Comparison of ENCODE assay signal across 27 mouse cellular contexts in genomic region chr5:38431201-38431600, GRCm38 (mm10).
DNase-seq lines count a peak whose midpoint lies in the region; ATAC-seq and TF ChIP-seq lines count a peak whose summit lies in the region.
"Had no signal": no experiment of that assay in that cellular context is flagged by ENCODE, and none has a peak within 500 bp of the region (broad histone marks: within the 10 kb centered on the region; RNA-seq: fewer than 3 reads in every experiment).

No protein-coding gene starts in this region.

- ATAC-seq in forebrain, postnatal 0 days: no peak
- ATAC-seq: activated CD4-positive, CD25-positive, alpha-beta regulatory T cell, adult 4 months; CD4-positive, CD25-positive, alpha-beta regulatory T cell, adult 4 months; Patski had no signal

- H3K27ac ChIP-seq in forebrain, postnatal 0 days (ENCODE audit: low read depth, low read length): no peak overlapping the region

- TF ChIP-seq CTCF in forebrain, postnatal 0 days (IDR thresholded peaks at IDR 0.05; ENCODE audit: low read depth): no peak

- no peak overlapping the region for H3K4me2 ChIP-seq in forebrain, postnatal 0 days (ENCODE audit: low read depth)

- no peak overlapping the region for H3K4me3 ChIP-seq in forebrain, postnatal 0 days (ENCODE audit: low read depth, low read length)

- H3K9me3 ChIP-seq in forebrain, postnatal 0 days (ENCODE audit: low read length): no peaks in the 10 kb centered on the region
- H3K9me3 ChIP-seq: G1E had no signal

- WGBS in forebrain, postnatal 0 days: 84% methylated on average over 7 of the region's 7 CpGs

- H3K36me3 ChIP-seq in forebrain, postnatal 0 days (ENCODE audit: insufficient read depth): no peaks in the 10 kb centered on the region
- H3K36me3 ChIP-seq: G1E had no signal

- no peaks in the 10 kb centered on the region for H3K27me3 ChIP-seq in forebrain, postnatal 0 days (ENCODE audit: insufficient read depth, low read length)
- H3K27me3 ChIP-seq: CH12.LX, Patski had no signal

- intact Hi-C loops in heart, postnatal 14 days (cut with DNase I): no loop called here

- no peaks in the 10 kb centered on the region for H3K4me1 ChIP-seq in forebrain, postnatal 0 days (ENCODE audit: insufficient read depth)

- DNase-seq in 3134 (ENCODE audit: extremely low read depth, insufficient read length, low spot score) (peak; percentile 30), 3T3-L1 (ENCODE audit: low read depth, low spot score) (peak; percentile 96), NIH3T3 (ENCODE audit: low read depth) (peak; percentile 43)
- peak; percentile 35 for DNase-seq in Muller cell, postnatal 12 days (ENCODE audit: inconsistent ontology term)
- no peak for DNase-seq in forebrain, postnatal 0 days
- no peak for DNase-seq in thymus, postnatal 0 days (ENCODE audit: low spot score)
- DNase-seq in adrenal gland, adult 18-20 months (ENCODE audit: low spot score in 2 of 2): no peak
- DNase-seq in heart, postnatal 14 days: no peak
- DNase-seq: adrenal gland, adult 2 months; adrenal gland, adult 8-10 months; adrenal gland, postnatal 10 days; adrenal gland, postnatal 14 days; adrenal gland, postnatal 25 days; adrenal gland, postnatal 36 days; B cell, adult 2 months; cerebellum, adult 11 months; cerebellum, adult 11-12 months; cerebellum, adult 18-20 months; cerebellum, adult 2 months; cerebellum, adult 8-10 months; cerebellum, adult 9-10 months; cerebellum, adult 9-11 months had no signal

- H3K9ac ChIP-seq in forebrain, postnatal 0 days: no peak overlapping the region

Comparison
In these comparisons a context has a peak if more than half of its experiments do, and no peak if none do; other contexts are left out.
1. DNase-seq: peak in 3134 (single experiment), 3T3-L1 (single experiment), Muller cell, postnatal 12 days (single experiment) and NIH3T3 (single experiment); none in forebrain, postnatal 0 days (single experiment), thymus, postnatal 0 days (single experiment), adrenal gland, adult 18-20 months (0 of 2) and heart, postnatal 14 days (0 of 2).